Mouse (Mus musculus) granulocyte monocyte progenitor cell, adult 5-6 weeks (primary cell): ENCODE data around the gene Psmd12. TPM values are rescaled to one million over a fixed set of nuclear protein-coding genes. Genes with fewer than 3 reads are reported as not detected.
"Not testable (repeated sequence)": the region's sequence is repeated elsewhere in the genome, so short reads cannot be mapped to it uniquely, and the experiment has no call there.

Experiments
- ATAC-seq: replicated peaks from 2 replicates; pipeline ENCODE4 v1.8.0; 2016; ENCODE audit warnings: mild to moderate bottlenecking, moderate TSS enrichment, inconsistent platforms; ENCODE audit not compliant: poor library complexity, severe bottlenecking
- total RNA-seq, 2 experiments: library from RNA; stranded (forward) in 1 of 2; stranded (reverse) in 1 of 2; fragments of 200-712, 200-1000 nt in 1 of 2; fragments of >200 nt in 1 of 2; fragmentation: Nextera tagmentation in 1 of 2; gene quantifications; 2 replicates each; pipeline ENCODE4 v1.2.3; 2014 to 2017

Psmd12 gene
- total RNA-seq, 2 experiments from 2014 or later = 79.4 to 149 TPM

DNA sequence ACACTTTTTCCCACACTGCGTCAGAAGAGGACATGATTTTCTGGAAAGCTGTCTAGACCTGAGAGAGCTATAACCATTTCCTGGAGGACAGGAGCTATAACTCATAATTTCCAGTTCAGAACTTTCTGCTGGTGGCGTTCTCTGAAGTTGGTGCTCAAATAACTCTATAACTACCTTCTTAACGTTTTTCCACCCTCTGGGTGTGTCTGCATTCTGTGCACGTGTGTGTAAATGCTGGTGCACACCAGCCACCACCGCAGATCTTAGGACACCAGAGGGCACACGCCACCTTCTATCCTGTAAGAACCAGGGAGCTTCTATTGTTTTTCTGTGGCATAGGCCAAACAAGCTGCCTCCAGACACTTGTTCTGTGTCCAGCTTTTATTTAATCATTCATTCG is 20.3 kb upstream of the Psmd12 start:
- no peak for ATAC-seq

DNA sequence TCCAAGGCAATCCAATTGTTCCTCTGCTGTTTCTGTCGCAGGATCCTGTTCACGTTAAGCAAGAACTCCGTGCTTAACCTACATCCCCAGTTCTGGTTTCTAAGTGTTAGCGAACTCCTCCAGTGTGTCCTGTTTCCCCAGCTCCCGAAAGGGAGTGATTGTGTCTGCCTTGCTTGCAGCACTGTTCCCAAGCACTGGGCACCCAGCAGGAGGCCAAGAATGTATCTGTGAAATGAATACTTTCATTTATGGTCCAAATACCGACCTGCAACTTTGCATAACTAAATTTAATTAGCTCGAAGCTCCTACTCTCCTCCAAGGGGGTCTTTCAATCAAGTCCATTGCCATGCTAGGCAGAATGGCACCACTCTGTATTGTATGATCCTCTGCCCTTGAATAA is 19.5 kb upstream of the Psmd12 start:
- no peak for ATAC-seq

DNA sequence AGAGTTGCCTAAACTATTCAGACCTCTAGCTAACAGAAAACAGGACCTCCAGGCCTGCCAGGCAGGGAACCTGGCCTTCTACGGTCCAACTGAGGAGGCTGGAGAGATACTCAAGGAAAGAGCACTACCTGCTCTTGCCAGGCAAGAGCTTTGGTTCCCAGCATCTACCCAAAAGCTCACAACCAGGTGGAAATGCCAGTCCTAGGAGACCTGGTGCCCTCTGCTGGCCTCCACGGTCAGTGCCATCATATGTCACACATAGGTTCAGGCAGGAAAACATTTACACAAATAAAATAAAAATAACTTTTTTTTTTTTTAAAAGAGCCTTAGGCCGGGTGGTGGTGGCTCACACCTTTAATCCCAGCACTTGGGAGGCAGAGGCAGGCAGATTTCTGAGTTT is 16.8 kb upstream of the Psmd12 start:
- no peak for ATAC-seq

DNA sequence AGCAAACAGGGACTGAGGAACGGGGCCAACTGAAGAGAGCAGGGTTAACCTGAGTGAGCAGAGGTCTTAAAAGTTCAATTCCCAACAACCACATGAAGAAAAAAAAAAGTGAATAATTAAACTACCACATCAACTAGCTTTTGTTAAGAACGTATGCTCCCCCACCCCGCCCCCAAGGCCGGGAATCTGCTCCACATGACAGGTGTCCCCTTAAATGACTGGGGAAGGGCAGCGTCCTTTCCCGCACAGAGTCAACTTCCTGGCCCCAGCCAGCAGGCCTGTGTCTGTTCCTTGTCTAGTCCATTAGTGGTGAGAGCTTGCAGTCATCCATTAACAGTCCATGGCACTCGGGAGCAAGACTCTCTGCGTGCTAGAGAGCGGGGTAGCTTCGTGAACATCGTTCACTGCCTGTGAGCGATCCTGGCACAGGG is 16.0 kb upstream of the Psmd12 start:
- no peak for ATAC-seq

DNA sequence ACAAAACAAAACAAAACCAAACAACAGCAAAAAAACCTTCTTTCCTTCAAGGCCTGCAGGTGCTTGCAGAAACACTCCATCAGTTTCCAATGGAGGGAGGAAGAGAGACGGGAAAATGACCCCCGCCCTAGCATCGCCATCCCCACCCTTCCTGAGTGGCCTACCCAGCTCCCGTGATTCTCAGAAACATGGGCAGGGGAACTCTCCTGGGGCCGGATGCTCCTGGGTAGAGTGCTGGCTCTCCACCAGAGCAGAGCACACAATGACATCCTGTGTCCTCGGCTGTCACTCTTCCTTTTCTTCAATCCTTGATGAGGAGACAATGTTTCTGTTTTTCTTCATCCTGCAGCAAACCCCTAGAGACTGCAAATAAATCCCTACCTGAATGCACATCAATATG is 15.1 kb upstream of the Psmd12 start:
- ATAC-seq = no peak

DNA sequence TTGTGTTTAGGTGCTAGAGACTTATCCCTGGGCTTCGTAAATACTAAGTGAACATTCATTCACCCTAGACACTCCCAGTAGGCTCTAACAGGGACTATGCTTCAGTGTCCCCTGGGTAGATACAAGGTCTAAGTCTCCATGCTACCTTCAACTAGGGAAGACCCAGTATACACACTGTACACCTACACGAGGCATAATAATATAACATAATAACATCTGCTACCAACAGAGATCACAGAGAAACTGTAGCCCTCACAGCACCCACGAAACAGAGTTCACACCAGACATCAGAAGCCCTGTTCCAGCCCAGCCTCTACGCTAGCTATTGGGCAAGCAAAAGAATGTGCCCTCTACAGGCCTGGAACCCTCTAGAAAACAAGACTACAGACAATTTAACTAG is 14.2 kb upstream of the Psmd12 start:
- no peak for ATAC-seq

DNA sequence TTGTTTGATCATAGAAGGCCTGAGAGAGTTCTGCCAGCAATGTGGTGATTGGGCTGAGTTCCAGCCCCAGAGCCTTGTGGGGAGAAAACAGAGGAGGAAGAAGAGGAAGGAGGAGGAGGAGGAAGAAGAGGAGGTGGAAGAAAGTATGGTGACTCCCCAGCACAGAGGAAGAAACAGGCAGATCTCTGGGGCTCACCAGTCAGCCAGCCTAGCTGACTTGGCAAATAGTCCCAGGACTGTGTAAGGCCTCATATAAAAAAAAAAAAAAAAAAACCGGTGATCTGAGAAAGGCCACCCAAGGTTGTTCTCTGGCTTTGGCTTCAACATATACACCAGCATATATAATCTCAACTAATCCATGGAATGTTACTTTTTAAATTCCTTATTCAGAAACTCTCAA is 13.3 kb upstream of the Psmd12 start:
- no peak for ATAC-seq

DNA sequence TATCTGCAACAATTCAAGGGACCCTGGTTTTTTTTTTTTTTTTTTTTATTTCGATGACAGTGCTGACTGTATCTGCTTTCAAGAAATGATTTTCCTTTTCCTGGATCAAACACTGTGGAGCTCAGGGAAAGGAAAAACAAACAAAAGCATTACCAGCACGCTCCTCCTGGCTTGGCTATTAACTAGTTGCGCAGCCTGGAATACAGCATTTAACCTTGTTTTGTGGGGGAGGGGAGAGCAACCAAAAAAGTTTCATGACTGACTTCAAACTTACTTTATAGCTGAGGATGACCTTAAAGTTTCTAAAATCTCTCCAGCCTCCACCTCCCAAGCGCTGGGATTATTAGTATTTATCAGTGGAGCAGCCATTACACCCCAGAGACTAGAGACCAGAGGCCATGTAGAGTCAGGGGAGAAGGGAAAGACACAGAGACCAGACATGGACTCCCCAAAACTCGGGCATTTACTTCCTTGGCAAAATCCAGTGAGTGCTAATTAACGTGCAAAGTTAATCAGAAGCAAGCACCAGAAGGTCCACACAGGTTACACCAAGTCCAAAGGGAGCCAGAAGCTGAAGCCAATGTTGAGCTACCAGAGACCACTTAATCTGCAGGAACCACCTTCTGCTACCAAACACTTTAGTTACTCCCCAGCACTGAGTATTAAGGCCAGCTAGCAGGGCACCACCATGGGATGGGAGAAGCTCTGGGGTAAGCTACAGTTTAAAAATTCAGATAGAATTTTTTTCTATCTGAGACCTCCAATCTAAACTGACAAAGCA is 12.5 kb upstream of the Psmd12 start:
- ATAC-seq = no peak

DNA sequence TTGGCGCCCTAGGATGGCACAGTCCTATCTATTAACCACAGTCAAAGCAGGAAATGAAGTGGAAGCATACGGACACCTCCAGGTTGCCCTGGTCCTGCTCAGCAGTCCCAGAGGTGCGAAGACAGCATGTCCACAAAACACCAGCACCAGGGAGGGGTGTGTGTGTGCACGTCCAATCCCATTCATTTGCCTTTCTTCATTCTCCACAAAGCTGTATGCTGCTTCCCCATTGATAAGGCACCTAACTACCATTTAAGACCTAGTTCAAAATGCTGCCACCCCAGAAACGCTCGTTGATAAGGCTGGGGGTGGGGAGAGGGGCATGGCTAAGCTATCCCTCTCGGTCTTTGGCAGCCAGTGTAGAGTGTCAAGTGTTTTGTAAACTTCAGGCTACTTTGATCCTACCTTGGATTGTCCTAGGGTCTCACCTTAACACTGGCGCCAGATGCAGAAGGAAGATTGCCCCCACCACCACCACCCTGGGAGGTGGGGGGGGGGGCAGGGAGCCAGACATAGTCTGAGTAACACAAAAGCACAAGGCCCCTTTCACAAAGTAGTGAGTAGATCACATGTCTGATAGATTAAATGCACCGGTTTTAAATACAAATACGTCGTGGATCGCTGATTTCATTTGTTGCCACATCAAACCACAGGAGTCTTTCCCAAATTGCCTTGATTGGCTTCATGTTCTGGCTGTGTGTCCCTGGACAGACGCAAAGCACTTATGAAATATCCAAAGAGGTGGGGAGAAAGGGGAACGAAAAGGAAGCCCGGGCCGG is 10.8 kb upstream of the Psmd12 start:
- ATAC-seq = peak; percentile 0; the same call in 1 of the 2 replicates

DNA sequence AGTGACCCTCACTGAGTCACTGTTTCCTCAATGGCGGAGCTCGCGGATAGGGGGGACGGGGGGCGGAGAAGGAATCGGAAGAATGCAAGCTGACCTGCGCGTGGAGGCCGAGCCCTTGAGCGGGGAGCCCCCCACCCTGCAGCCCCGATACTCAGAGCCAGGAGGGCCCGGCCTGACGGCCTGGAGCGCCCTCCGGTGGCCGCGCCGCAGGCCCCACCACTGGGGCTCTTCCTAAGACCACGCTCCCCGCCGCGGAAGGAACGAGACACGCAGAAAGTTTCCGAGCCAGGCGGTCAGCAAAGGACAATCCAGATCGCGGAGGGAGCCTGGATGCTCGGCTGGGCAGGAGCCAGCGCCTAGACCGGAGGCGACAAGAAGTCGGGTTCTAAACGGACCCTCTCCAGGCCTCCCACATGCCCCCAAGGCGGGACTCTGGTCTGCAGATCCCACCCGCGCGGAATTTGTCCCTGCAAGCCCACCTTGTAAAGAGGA is 10.2 kb upstream of the Psmd12 start:
- ATAC-seq = peak; percentile 64

DNA sequence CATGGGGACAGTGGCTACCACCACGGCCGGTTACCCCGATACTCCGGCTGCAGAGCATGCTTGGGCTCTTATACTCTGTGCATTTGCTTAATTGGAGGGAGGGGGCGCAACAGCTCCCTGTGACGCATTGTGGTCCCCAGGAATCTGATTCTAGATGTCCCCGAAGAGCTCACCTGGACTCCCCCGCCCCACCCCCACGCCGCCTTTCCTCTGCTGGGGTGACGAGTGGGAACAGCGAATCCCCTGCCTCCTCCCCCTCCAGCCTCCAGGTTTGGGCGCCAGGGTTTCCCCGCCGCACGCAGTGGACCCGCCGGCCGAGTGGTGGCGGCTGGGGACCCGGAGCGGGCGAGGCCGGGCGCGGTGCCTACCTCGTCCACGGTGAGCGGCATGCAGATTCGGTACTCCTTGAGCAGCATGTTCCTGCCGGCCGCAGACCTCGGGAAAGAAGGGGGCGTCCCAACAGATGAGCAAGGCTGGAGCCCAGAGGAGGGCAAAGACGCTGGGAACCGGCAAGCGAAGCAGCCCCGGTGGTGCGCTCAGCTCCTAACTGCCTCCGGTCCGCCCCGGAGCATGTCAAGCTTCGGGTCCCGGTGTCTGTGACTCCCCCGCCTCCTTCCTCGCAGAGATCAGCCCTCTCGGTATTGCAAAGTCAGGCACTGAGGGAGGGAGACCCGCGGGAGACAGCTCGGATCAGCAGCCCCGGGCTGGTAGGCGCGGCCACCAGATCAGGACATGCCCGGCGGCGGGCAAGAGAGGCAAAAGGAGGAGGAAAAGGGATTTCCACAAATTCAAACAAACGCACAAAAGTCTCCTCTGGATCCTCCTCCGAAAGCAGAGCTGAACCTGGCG is 9.5 kb upstream of the Psmd12 start:
- ATAC-seq = peak; percentile 9

DNA sequence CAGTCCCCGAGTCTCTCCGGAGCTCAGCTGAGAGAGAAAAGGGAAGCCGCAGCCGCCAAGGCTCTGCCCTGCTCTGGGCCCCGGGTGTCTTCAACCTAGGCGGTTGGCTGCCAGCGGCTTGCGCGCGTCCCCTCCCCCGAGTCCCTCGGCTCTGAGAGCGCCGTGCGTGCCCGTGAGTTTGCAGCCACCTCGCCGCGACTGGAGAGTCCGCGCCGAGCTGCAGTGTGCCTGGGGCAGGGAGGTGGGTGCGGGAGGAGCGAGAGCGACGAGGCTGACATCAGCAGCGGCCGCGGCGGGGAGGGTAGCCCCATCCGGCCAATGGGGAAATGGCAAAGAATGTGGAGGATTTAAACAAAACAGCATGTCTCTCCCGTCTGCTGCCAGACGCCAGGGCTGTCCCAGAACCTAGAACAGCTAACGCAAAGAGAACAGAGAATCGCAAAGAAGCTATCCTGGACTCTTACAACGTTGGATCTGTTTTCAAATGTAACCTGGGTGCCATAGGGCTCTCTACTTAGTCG is 8.7 kb upstream of the Psmd12 start, which contains the start of gene Pitpnc1:
Pitpnc1 (minus strand) TSS at position 179 of the 521 bp plus-strand sequence.
- peak; percentile 59 for ATAC-seq

DNA sequence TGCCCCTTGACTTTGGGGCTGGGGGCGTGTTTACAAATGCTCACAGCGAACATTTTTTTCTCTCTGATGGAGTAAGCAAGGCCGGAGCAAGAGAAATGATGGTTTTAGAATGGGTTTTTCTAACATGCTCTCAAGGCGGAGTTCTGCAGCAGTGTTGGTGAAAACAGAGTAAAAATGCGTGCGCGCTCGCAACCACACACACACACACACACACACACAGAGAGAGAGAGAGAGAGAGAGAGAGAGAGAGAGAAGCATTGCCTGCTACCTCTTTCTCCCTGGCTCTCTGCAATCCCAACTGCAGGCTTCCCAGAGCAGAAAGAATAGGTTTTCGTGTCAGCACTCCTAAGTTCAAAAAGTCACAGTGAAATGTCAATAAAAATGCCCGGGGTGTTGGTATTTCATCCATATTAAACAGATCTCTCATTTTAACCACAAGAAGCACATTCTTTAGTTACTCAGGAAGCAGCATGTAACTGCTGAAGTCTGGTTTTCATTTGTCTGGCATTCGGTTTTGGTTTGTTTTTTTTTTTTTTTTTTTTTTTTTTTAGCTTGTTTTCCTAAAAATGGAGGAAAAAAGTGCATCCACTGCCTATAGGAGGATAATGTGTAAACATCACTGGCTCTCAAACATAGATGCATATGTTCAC is 8.1 kb upstream of the Psmd12 start:
- no peak for ATAC-seq

DNA sequence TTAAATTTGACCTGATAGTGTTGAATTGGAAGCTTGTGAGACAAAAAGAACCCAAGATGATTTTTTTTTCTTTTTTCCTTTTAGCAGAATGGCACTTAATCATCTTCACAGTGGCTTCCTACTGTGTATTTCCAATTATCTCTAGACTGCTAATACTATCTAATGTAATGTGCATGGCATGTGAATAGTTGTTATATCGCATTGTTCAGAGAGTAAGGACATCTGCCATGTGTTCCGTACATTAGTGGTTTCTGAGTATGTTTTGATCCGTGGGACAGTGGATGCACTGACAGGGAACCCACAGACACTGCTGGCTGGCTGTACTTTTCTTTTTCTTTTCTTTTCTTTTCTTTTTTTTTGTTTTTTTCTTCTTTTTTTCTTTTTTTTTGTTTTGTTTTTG is 7.0 kb upstream of the Psmd12 start:
- no peak for ATAC-seq

DNA sequence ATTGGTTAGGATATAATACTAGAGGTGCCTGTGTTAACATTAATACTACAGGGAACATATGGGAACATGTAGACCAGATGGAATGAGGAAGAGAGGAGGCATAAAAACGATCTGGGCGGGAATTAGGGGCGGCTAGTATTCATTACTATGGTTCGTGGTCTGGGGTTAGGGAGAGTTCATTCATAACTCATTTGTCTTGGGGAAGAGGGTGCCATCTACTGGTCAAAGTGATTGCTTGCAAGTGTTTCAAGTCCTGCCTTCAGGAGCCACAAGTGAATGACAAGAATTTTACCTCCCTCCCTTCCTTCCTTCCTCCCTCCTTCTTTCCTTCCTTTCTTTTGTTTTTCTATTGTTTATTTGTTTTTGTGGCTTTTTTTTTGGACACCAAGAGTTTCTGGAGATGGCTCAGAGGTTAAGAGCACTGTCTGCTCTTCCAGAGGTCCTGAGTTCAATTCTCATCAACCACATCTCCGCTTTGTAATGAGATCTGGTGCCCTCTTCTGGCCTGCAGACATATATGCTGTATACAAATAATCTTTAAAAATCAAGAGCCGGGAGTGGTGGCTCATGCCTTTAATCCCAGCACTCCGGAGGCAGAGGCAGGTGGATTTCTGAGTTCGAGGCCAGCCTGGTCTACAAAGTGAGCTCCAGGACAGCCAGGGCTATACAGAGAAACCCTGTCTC is 6.0 kb upstream of the Psmd12 start:
- ATAC-seq = peak; percentile 17

DNA sequence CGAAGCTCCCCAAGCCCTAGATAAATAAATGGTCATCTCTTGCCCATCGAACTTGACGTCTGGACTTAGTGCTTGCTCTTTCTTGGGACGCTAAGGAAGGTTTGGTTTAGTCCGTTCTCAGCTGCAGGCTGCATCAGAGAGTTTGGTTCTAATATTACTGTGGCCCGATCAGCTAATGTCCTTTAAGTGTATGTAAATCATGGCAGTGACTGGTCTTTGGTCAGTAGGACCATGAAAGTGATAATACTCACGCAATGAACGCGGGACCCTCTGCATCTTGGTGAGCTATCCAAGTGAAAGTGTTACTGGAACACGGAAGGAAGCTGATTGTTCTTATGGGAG is 549 bp downstream of the Psmd12 start:
- no peak for ATAC-seq

DNA sequence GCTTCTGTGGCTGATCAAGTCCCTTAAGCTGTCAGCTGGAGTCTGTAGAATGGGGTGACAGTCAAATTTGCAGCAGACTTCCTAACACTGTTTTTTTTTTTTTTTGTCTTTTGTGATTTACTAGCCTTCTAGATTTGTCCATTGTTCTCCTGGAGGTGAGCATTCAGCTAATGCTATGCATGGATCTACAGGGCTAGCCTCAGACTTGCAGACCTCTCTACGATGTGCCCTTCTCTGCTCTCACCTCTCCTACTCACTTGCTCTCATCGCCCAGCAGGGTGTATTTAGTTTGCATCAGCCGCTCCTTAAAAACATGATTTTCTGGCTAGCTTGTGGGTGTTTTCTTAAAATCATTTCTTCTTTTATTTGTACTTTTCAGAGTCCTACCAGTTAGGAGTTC is 5.1 kb downstream of the Psmd12 start:
- ATAC-seq = no peak

DNA sequence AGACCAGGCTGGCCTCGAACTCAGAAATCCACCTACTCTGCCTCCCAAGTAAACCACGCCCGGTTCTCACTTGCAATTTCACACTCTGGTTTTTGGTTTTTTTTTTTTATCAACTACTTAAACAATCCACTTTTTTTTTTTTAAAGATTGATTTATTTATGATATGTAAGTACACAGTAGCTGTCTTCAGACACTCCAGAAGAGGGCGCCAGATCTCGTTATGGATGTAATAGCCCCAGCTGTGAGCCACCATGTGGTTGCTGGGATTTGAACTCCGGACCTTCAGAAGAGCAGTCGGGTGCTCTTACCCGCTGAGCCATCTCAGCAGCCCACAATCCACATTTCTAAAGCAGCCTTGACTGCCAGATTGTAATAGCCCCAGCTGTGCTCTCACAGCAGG is 23.5 kb downstream of the Psmd12 start:
- no peak for ATAC-seq

DNA sequence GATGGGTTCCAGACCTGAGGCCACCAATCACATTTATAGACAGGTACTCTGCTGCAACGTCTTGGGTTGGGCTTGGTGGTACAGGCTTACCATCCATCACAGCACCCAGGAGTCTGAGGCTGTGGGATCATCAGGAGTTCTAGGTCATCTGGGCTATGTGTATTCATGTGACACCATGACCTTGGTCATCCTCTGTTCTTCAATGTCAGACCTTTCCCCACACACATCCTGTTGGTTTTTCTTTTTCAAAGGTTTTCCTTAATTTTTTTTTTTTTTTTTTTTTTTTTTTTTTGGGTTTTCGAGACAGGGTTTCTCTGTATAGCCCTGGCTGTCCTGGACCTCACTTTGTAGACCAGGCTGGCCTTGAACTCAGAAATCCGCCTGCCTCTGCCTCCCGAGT is 25.1 kb downstream of the Psmd12 start:
- not testable (repeated sequence) for ATAC-seq
